ENCODE assay signal across 26 mouse cellular contexts in genomic region chr1:75890636-75891276, GRCm38 (mm10).
DNase-seq lines count a peak whose midpoint lies in the region; ATAC-seq and TF ChIP-seq lines count a peak whose summit lies in the region.
"Had no signal": no experiment of that assay in that cellular context is flagged by ENCODE, and none has a peak within 500 bp of the region (broad histone marks: within the 10 kb centered on the region; RNA-seq: fewer than 3 reads in every experiment).

No protein-coding gene starts in this region.

- no peak overlapping the region for H3K9ac ChIP-seq in hindbrain, embryonic 14.5 days
- no peak overlapping the region for H3K9ac ChIP-seq in hindbrain, embryonic 12.5 days
- H3K9ac ChIP-seq in embryonic facial prominence, embryonic 12.5 days = no peak overlapping the region
- no peak overlapping the region for H3K9ac ChIP-seq in limb, embryonic 14.5 days (ENCODE audit: low read depth, low read length, severe bottlenecking)
- H3K9ac ChIP-seq: limb, embryonic 15.5 days; liver, embryonic 14.5 days; lung, embryonic 14.5 days had no signal

- no peak overlapping the region for H3K27ac ChIP-seq in hindbrain, embryonic 14.5 days
- H3K27ac ChIP-seq in hindbrain, embryonic 12.5 days = no peak overlapping the region
- peak overlapping the region; percentile 24; the same call in 1 of the 2 replicates for H3K27ac ChIP-seq in embryonic facial prominence, embryonic 12.5 days
- no peak overlapping the region for H3K27ac ChIP-seq in limb, embryonic 14.5 days (replicated peaks; ENCODE audit: low read depth, low read length)
- H3K27ac ChIP-seq: gastrocnemius, adult 2 months; layer of hippocampus, adult 2 months; liver, embryonic 14.5 days had no signal

- no peak for TF ChIP-seq CTCF in brain, embryonic 14.5 days (IDR thresholded peaks at IDR 0.05; ENCODE audit: borderline replicate concordance, extremely low read depth, insufficient read depth, insufficient read length)

- H3K4me2 ChIP-seq in hindbrain, embryonic 14.5 days (replicated peaks) = no peak overlapping the region
- H3K4me2 ChIP-seq in hindbrain, embryonic 12.5 days (replicated peaks) = no peak overlapping the region
- no peak overlapping the region for H3K4me2 ChIP-seq in embryonic facial prominence, embryonic 12.5 days (replicated peaks)
- H3K4me2 ChIP-seq in limb, embryonic 14.5 days (replicated peaks; ENCODE audit: low read depth, low read length, severe bottlenecking) = no peak overlapping the region
- H3K4me2 ChIP-seq: lung, embryonic 14.5 days had no signal

- H3K36me3 ChIP-seq in hindbrain, embryonic 14.5 days (replicated peaks; ENCODE audit: control insufficient read depth, insufficient read depth) = no peaks in the 10 kb centered on the region
- H3K36me3 ChIP-seq in hindbrain, embryonic 12.5 days = no peaks in the 10 kb centered on the region
- no peaks in the 10 kb centered on the region for H3K36me3 ChIP-seq in embryonic facial prominence, embryonic 12.5 days
- no peaks in the 10 kb centered on the region for H3K36me3 ChIP-seq in limb, embryonic 14.5 days (ENCODE audit: control insufficient read depth, insufficient read depth, low read length)
- H3K36me3 ChIP-seq: G1E; limb, embryonic 15.5 days had no signal

- no peak for ATAC-seq in hindbrain, embryonic 14.5 days (ENCODE audit: low FRiP score)
- ATAC-seq in hindbrain, embryonic 12.5 days (ENCODE audit: low FRiP score) = no peak
- ATAC-seq in embryonic facial prominence, embryonic 12.5 days (ENCODE audit: insufficient number of reproducible peaks, insufficient read depth, low FRiP score, low TSS enrichment) = no peak
- 0 out of 2 replicates have a peak, but pooled peaks have one; percentile 50 for ATAC-seq in limb, embryonic 14.5 days (ENCODE audit: low FRiP score, low read depth)
- ATAC-seq: inflammation-experienced regulatory T-cells, adult 6 months; Patski had no signal

- no peaks in the 10 kb centered on the region for H3K27me3 ChIP-seq in hindbrain, embryonic 14.5 days (ENCODE audit: control insufficient read depth, insufficient read depth, low read length)
- no peaks in the 10 kb centered on the region for H3K27me3 ChIP-seq in hindbrain, embryonic 12.5 days
- H3K27me3 ChIP-seq in embryonic facial prominence, embryonic 12.5 days = no peaks in the 10 kb centered on the region
- no peaks in the 10 kb centered on the region for H3K27me3 ChIP-seq in limb, embryonic 14.5 days (ENCODE audit: control insufficient read depth, insufficient read depth, low read length)
- H3K27me3 ChIP-seq: CH12.LX; limb, embryonic 15.5 days; megakaryocyte, embryonic 14.5 days; Patski had no signal

- no peak overlapping the region for H3K4me3 ChIP-seq in hindbrain, embryonic 14.5 days (replicated peaks; ENCODE audit: low read length)
- H3K4me3 ChIP-seq in hindbrain, embryonic 12.5 days = no peak overlapping the region
- H3K4me3 ChIP-seq in embryonic facial prominence, embryonic 12.5 days = no peak overlapping the region
- H3K4me3 ChIP-seq in limb, embryonic 14.5 days (replicated peaks; ENCODE audit: low read length) = no peak overlapping the region
- H3K4me3 ChIP-seq: gastrocnemius, adult 2 months; layer of hippocampus, adult 2 months; limb, embryonic 15.5 days; megakaryocyte, embryonic 14.5 days had no signal

- 71% methylated on average over 10 of the region's 10 CpGs for WGBS in hindbrain, embryonic 14.5 days
- WGBS in hindbrain, embryonic 12.5 days = 78% methylated on average over 10 of the region's 10 CpGs
- 54% methylated on average over 10 of the region's 10 CpGs for WGBS in embryonic facial prominence, embryonic 12.5 days
- 41% methylated on average over 10 of the region's 10 CpGs for WGBS in limb, embryonic 14.5 days

- TF ChIP-seq POLR2A in brain, embryonic 14.5 days (IDR thresholded peaks at IDR 0.05; ENCODE audit: borderline replicate concordance, extremely low read depth, insufficient read depth, insufficient read length, poor library complexity, severe bottlenecking) = no peak
- no peak for TF ChIP-seq POLR2A in limb, embryonic 14.5 days (IDR thresholded peaks at IDR 0.05; ENCODE audit: borderline replicate concordance, extremely low read depth, insufficient read depth, insufficient read length)

- peaks cover 10% of the 10 kb centered on the region; the same call in 1 of the 2 replicates for H3K9me3 ChIP-seq in hindbrain, embryonic 14.5 days (ENCODE audit: control insufficient read depth, low read length)
- H3K9me3 ChIP-seq in hindbrain, embryonic 12.5 days (replicated peaks) = 0 out of 2 replicates have a peak, but pooled peaks cover 5% of the 10 kb centered on the region
- H3K9me3 ChIP-seq in embryonic facial prominence, embryonic 12.5 days = 0 out of 2 replicates have a peak, but pooled peaks cover 2% of the 10 kb centered on the region
- peaks cover 5% of the 10 kb centered on the region; the same call in 1 of the 2 replicates for H3K9me3 ChIP-seq in limb, embryonic 14.5 days (ENCODE audit: control insufficient read depth, low read length)
- H3K9me3 ChIP-seq: limb, embryonic 15.5 days had no signal

- peaks cover 18% of the 10 kb centered on the region for H3K4me1 ChIP-seq in hindbrain, embryonic 14.5 days (replicated peaks; ENCODE audit: control insufficient read depth, insufficient read depth, low read length)
- H3K4me1 ChIP-seq in hindbrain, embryonic 12.5 days = peaks cover 9% of the 10 kb centered on the region
- peaks cover 29% of the 10 kb centered on the region for H3K4me1 ChIP-seq in embryonic facial prominence, embryonic 12.5 days
- peaks cover 25% of the 10 kb centered on the region for H3K4me1 ChIP-seq in limb, embryonic 14.5 days (ENCODE audit: control insufficient read depth, insufficient read depth, low read length)
- H3K4me1 ChIP-seq: megakaryocyte, embryonic 14.5 days had no signal

- peak; percentile 45 for DNase-seq in hindbrain, embryonic 14.5 days (ENCODE audit: low spot score)
- DNase-seq in brain, embryonic 14.5 days (ENCODE audit: low read depth) = peak; percentile 69
- no peak for DNase-seq in limb, embryonic 14.5 days (ENCODE audit: low spot score)
- DNase-seq in cerebellum, postnatal 36 days = no peak
- DNase-seq in frontal cortex, adult 2 months (ENCODE audit: extremely low spot score in 1 of 2, low spot score in 1 of 2) = no peak
- DNase-seq: B cell, adult 2 months; cerebellum, adult 18-20 months; cerebellum, postnatal 14 days; gastrocnemius, adult 2 months; kidney, adult 8-10 months; kidney, postnatal 14 days; layer of hippocampus, postnatal 36 days; lung, embryonic 14.5 days; lung, postnatal 36 days; midbrain, embryonic 14.5 days; thymus, postnatal 25 days had no signal

Comparison
In these comparisons a context has a peak if more than half of its experiments do, and no peak if none do; other contexts are left out.
1. DNase-seq: peak in hindbrain, embryonic 14.5 days (single experiment) and brain, embryonic 14.5 days (single experiment); none in limb, embryonic 14.5 days (single experiment), cerebellum, postnatal 36 days (0 of 2) and frontal cortex, adult 2 months (0 of 2).